Mouse (Mus musculus): ENCODE measurements around the gene Hes7. TPM values are rescaled to one million over a fixed set of nuclear protein-coding genes. Genes with fewer than 3 reads are reported as not detected.
A peak's percentile ranks its signal among the peaks of the same experiment; 100 is the strongest.

The Hes7 gene
- total and polyA plus RNA-seq, 2 experiments from 2014 or later: 1.9 to 2.5 TPM

GRCm38 (mm10) chr11:69073951-69074775 is 46.0 kb upstream of the Hes7 start:
- no peaks in the 10 kb centered on the region for H3K36me3 ChIP-seq (ENCODE audit: insufficient read depth, low read length)
- ATAC-seq (no peak), DNase-seq (ENCODE audit: low spot score) (no peak)
- H3K27ac ChIP-seq: peak overlapping the region; percentile 97; the same call in 1 of the 2 replicates
- H3K9me3 ChIP-seq (ENCODE audit: low read length): no peaks in the 10 kb centered on the region
- H3K27me3 ChIP-seq (ENCODE audit: insufficient read depth, low read length): no peaks in the 10 kb centered on the region
- TF ChIP-seq CTCF (IDR thresholded peaks at IDR 0.05; ENCODE audit: low read depth): no peak
- H3K4me3 ChIP-seq (ENCODE audit: low read length): no peak overlapping the region
- peaks cover 8% of the 10 kb centered on the region; the same call in 1 of the 2 replicates for H3K4me1 ChIP-seq (ENCODE audit: insufficient read depth, low read length)
- H3K4me2 ChIP-seq (ENCODE audit: low read depth, low read length): peak overlapping the region; percentile 61; the same call in 1 of the 2 replicates
- 35% methylated on average over 6 of the region's 6 CpGs for WGBS
- 0 out of 2 replicates have a peak overlapping the region, but pooled peaks have one; percentile 17 for H3K9ac ChIP-seq (replicated peaks; ENCODE audit: low read length)

DNA sequence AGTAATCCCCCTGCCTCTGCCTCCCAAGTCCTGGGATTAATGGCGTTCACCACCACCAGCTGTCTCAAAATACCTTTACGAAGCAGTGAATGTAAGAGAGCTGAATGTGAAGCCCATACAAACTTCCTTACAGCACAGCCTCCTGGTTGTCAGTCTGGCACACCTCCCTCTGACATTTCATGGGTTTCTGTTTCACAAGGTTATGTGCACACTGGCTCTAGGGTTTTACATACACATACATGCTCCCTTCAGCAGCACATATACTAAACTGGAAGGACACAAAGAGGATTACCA is 45.5 kb upstream of the Hes7 start:
- H3K4me1 ChIP-seq (ENCODE audit: insufficient read depth, low read length): peaks cover 8% of the 10 kb centered on the region; the same call in 1 of the 2 replicates
- WGBS: 45% methylated on average over 2 of the region's 2 CpGs
- no peak overlapping the region for H3K4me3 ChIP-seq (ENCODE audit: low read length)
- H3K27me3 ChIP-seq (ENCODE audit: insufficient read depth, low read length): no peaks in the 10 kb centered on the region
- TF ChIP-seq CTCF (IDR thresholded peaks at IDR 0.05; ENCODE audit: low read depth): no peak
- ATAC-seq (no peak), DNase-seq (ENCODE audit: low spot score) (no peak)
- H3K9me3 ChIP-seq (ENCODE audit: low read length): no peaks in the 10 kb centered on the region
- no peak overlapping the region for H3K27ac ChIP-seq
- no peaks in the 10 kb centered on the region for H3K36me3 ChIP-seq (ENCODE audit: insufficient read depth, low read length)
- H3K4me2 ChIP-seq (ENCODE audit: low read depth, low read length): no peak overlapping the region
- H3K9ac ChIP-seq (replicated peaks; ENCODE audit: low read length): no peak overlapping the region

DNA sequence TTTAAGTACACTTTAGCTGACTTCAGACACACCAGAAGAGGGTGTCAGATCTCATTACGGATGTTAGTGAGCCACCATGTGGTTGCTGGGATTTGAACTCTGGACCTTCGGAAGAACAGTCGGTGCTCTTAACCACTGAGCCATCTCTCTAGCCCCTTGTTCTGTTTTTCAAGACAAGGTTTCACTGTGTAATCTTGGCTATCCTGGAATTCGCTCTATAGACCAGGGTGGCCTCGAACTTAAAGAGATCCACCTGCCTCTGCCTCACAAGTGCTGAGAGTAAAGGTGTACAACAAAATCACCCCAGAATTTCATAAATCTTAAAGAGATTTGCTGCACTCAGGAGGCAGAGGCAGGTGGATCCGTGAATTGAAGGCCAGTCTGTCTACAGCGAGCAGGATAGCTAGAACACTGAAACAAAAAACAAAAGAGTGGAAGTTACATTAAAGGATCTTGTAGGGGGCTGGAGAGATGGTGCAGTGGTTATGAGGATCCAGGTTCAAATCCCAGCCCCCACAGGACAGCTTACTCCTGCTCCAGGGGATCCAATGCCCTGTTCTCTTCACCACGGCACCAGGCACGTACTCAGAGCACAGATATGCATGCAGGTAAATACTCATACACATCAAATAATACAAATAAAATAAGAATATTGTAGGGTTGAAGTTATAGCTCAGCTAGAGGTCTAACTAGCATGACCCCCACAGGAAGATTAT is 44.3 kb upstream of the Hes7 start:
- 48% methylated on average over 8 of the region's 9 CpGs for WGBS
- no peaks in the 10 kb centered on the region for H3K9me3 ChIP-seq (ENCODE audit: low read length)
- ATAC-seq (no peak), DNase-seq (ENCODE audit: low spot score) (no peak)
- H3K27me3 ChIP-seq (ENCODE audit: insufficient read depth, low read length): no peaks in the 10 kb centered on the region
- peaks cover 6% of the 10 kb centered on the region; the same call in 1 of the 2 replicates for H3K4me1 ChIP-seq (ENCODE audit: insufficient read depth, low read length)
- no peak overlapping the region for H3K27ac ChIP-seq
- TF ChIP-seq CTCF (IDR thresholded peaks at IDR 0.05; ENCODE audit: low read depth): no peak
- H3K4me2 ChIP-seq (ENCODE audit: low read depth, low read length): no peak overlapping the region
- no peaks in the 10 kb centered on the region for H3K36me3 ChIP-seq (ENCODE audit: insufficient read depth, low read length)
- no peak overlapping the region for H3K9ac ChIP-seq (replicated peaks; ENCODE audit: low read length)
- no peak overlapping the region for H3K4me3 ChIP-seq (ENCODE audit: low read length)

DNA sequence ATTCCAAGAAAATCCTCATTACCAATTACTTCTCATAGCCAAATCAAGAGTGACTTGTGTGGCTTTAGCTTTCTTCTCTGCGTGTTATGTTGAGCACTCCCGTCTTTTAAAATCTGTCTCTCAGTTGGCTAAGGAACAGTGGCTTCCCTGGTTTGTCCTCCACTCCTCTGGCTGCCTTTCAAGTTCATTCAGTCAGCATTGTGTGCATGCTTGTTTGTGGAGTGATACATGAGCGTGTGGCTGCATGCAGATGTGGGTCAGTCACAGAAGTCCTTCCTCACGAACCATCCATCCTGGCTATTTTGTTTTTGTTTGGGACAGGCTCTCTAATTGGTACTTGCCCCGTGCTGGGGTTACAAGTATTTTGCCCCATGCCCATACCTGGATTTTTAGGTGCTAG is 43.6 kb upstream of the Hes7 start:
- no peaks in the 10 kb centered on the region for H3K9me3 ChIP-seq (ENCODE audit: low read length)
- no peak overlapping the region for H3K4me2 ChIP-seq (ENCODE audit: low read depth, low read length)
- H3K4me1 ChIP-seq (ENCODE audit: insufficient read depth, low read length): peaks cover under 1% of the 10 kb centered on the region; the same call in 1 of the 2 replicates
- no peak overlapping the region for H3K9ac ChIP-seq (replicated peaks; ENCODE audit: low read length)
- no peak overlapping the region for H3K27ac ChIP-seq
- H3K36me3 ChIP-seq (ENCODE audit: insufficient read depth, low read length): no peaks in the 10 kb centered on the region
- no peak overlapping the region for H3K4me3 ChIP-seq (ENCODE audit: low read length)
- WGBS: 51% methylated on average over 5 of the region's 5 CpGs
- TF ChIP-seq CTCF (IDR thresholded peaks at IDR 0.05; ENCODE audit: low read depth): no peak
- ATAC-seq (no peak), DNase-seq (ENCODE audit: low spot score) (peak; percentile 64)
- H3K27me3 ChIP-seq (ENCODE audit: insufficient read depth, low read length): no peaks in the 10 kb centered on the region

- Histone ChIP-seq H3K27me3 (ENCODE audit: insufficient read depth, low read length) (no peaks in the 10 kb centered on the region), H3K4me1 (ENCODE audit: insufficient read depth, low read length) (no peaks in the 10 kb centered on the region; the same call in 1 of the 2 replicates), H3K4me2 (ENCODE audit: low read depth, low read length) (no peak overlapping the region), H3K9me3 (ENCODE audit: low read length) (no peaks in the 10 kb centered on the region), H3K4me3 (ENCODE audit: low read length) (no peak overlapping the region), H3K9ac (replicated peaks; ENCODE audit: low read length) (no peak overlapping the region), H3K36me3 (ENCODE audit: insufficient read depth, low read length) (no peaks in the 10 kb centered on the region), H3K27ac (no peak overlapping the region)
- no peak for TF ChIP-seq CTCF (IDR thresholded peaks at IDR 0.05; ENCODE audit: low read depth)
- ATAC-seq (no peak), DNase-seq (ENCODE audit: low spot score) (no peak)
- 90% methylated on average over 9 of the region's 9 CpGs for WGBS
Observed at GRCm38 (mm10) chr11:69077316-69077715, 42.9 kb upstream of the Hes7 start.

DNA sequence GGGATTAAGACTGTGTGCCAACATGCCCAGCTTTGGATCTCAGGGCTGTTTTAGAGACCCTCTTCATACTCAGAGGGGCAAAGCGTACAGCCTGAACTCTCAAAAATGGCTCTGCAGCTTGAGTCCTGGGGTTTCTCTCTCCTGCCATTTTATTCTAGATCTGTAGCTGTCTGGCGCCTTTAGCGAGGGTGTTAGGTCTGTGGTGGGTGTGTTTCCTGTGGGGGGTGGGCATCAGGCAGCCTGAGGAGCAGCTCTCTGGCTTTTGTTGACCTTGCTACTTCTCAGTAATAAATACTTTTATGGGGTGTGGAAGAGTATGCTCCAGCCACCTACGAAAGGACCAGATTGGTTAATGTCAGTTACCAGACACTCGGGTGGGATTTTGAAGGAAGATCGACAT is 42.2 kb upstream of the Hes7 start:
- 82% methylated on average over 6 of the region's 6 CpGs for WGBS
- no peaks in the 10 kb centered on the region for H3K9me3 ChIP-seq (ENCODE audit: low read length)
- H3K27ac ChIP-seq: no peak overlapping the region
- H3K4me1 ChIP-seq (ENCODE audit: insufficient read depth, low read length): no peaks in the 10 kb centered on the region
- no peaks in the 10 kb centered on the region for H3K27me3 ChIP-seq (ENCODE audit: insufficient read depth, low read length)
- H3K9ac ChIP-seq (replicated peaks; ENCODE audit: low read length): no peak overlapping the region
- no peak for ATAC-seq
- no peak for TF ChIP-seq CTCF (IDR thresholded peaks at IDR 0.05; ENCODE audit: low read depth)
- no peak overlapping the region for H3K4me2 ChIP-seq (ENCODE audit: low read depth, low read length)
- DNase-seq (ENCODE audit: low spot score): no peak
- H3K36me3 ChIP-seq (ENCODE audit: insufficient read depth, low read length): no peaks in the 10 kb centered on the region
- H3K4me3 ChIP-seq (ENCODE audit: low read length): no peak overlapping the region
